In the genomic region with DNA sequence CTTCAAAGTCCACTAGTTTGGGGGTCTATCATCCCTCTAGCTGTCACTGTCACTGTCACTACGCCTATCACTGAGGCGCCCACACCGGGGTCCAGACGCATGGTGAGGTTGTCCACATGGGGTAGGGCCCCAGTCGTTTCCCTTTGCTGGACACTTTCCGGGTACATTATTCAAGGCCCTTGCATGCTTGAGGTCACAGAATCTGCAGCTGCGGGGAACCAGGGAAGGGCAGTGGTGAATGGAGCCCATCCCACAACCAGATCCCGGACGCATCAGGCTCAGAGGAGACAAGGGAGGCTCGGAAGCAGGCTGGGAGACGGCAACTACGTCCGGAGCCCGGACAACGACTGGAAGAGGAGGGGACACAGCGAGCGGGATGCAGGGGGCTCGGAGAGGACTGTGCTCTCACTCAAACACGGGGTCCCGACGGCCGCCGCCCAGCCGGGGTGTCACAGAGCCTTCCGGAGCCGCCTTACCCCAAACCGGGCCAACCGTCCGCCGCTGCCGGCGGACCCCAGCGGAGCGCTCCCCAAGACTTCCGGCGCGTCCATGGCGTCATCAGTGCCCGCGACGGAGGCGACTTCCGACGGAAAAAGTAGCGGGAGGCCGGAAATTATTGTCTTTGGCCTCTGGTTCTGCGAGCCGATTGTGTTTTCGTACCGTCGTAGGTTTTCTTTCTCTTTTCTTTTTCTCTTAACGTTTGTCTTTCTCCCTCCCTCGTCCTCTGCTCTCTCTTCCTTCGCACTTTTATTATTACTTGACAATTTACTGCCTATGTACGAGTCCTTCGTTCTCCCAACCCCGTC, we compare ENCODE assay signal across 8 mouse cellular contexts. TPM values are rescaled to one million over a fixed set of nuclear protein-coding genes. Genes with fewer than 3 reads are reported as not detected.
DNase-seq lines count a peak whose midpoint lies in the region; ATAC-seq lines count a peak whose summit lies in the region.

Gene Zdhhc4, minus strand, starts transcription at position 567 of the 806 bp plus-strand sequence.

- ATAC-seq in megakaryocyte progenitor cell, adult 5-6 weeks (replicated peaks; ENCODE audit: poor library complexity) = peak; percentile 92

- peak; percentile 88 for DNase-seq in adipocyte (ENCODE audit: low spot score)
- peak; percentile 96 for DNase-seq in embryo, embryonic 10 days (ENCODE audit: low spot score)
- peak; percentile 96 for DNase-seq in gastrocnemius, postnatal 10 days
- DNase-seq in induced T-regulatory cell, adult 2 months (ENCODE audit: low read depth) = peak; percentile 96
- DNase-seq in left cerebral cortex, adult 9 months (ENCODE audit: low spot score in 2 of 2) = peak; percentile 33 to 88
- DNase-seq in right cerebral cortex, postnatal 14 days = peak; percentile 92
- DNase-seq in urinary bladder, postnatal 36 days (ENCODE audit: low spot score in 2 of 2) = peak; percentile 83 to 91

RNA-seq across cellular contexts. Expression of gene Zdhhc4, which starts in this region (rescaled TPM):
- 10 to 100 TPM; 35.0 to 37.5 TPM for total RNA-seq in gastrocnemius, postnatal 10 days (2021)
- 58.7 and 66.4 TPM in 2 replicates for total RNA-seq in megakaryocyte progenitor cell, adult 5-6 weeks (2015)
- total RNA-seq in megakaryocyte progenitor cell, adult 5-6 weeks (2017) = 36.2 and 38.7 TPM in 2 replicates

Comparison
In these comparisons a context has a peak if more than half of its experiments do, and no peak if none do; other contexts are left out.
1. Peak in every context shown above with its lines: DNase-seq and ATAC-seq.